Mouse (Mus musculus) cortical plate, adult 2 months (tissue): Measurements from ENCODE around the gene Fau.

Experiments
- CTCF ChIP-seq: fragments of 200-500 bp; IDR thresholded peaks from 2 replicates; pipeline ENCODE4 v1.5.1; 2011; ENCODE audit warnings: mild to moderate bottlenecking, control low read depth, low read length; ENCODE audit not compliant: insufficient read depth; ENCODE audit errors: extremely low read depth
- POLR2A ChIP-seq: fragments of 200-500 bp; IDR thresholded peaks from 2 replicates; pipeline ENCODE4 v1.6.1; 2011; ENCODE audit warnings: mild to moderate bottlenecking, low read length, control low read depth; ENCODE audit not compliant: insufficient read depth; ENCODE audit errors: extremely low read depth

DNA sequence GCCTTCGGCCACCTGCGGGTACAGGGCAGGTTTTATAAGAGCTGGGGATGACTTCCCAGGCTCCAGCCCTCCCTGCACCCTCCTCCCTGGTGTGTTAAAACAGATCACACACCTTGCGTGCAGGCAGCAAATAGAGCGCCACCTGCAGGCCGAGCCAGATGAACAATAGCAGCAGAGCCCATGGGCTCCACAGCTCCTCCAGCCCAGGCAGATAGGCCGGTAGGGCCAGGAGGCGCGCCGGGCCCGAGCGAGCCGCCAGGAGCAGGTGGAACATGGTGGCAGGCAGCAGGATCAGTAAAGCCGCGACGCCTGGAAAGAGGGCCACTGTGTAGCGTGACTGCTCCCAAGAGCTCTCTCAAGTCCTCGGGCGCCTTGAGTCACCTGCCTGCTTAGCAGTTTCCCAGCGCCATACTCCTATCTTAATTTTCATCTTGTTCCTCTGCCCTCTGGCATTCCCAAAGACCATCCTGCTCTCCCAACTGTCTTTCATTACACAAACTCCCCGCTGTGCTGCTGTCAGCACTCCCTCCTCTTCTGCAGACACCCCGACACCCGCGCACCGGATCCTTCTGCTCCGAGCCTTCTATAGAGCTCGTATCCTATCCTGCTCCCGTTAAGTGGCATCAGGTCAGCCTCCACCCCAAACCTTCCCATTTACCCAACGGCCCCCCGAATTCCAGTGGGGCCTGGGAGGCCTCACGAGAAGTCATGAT is 9.5 kb downstream of the Fau start:
- TF ChIP-seq CTCF (peak; percentile 77), POLR2A (0 out of 2 replicates have a peak, but pooled peaks have one; percentile 13)
